In genomic region chr6:110755921-110756320, GRCm38 (mm10) we compare ENCODE assay signal across 21 mouse cellular contexts.
DNase-seq lines count a peak whose midpoint lies in the region; ATAC-seq lines count a peak whose summit lies in the region.
"Had no signal": no experiment of that assay in that cellular context is flagged by ENCODE, and none has a peak within 500 bp of the region (broad histone marks: within the 10 kb centered on the region; RNA-seq: fewer than 3 reads in every experiment).

No protein-coding gene starts in this region.

- H3K4me3 ChIP-seq in forebrain, embryonic 14.5 days (ENCODE audit: low read depth, low read length), result no peak overlapping the region
- no peak overlapping the region for H3K4me3 ChIP-seq in forebrain, embryonic 16.5 days (replicated peaks; ENCODE audit: low read length)
- no peak overlapping the region for H3K4me3 ChIP-seq in midbrain, embryonic 15.5 days
- no peak overlapping the region for H3K4me3 ChIP-seq in midbrain, embryonic 10.5 days
- H3K4me3 ChIP-seq in neural tube, embryonic 13.5 days, result no peak overlapping the region
- H3K4me3 ChIP-seq: embryonic facial prominence, embryonic 15.5 days; erythroblast, embryonic 14.5 days; forebrain, embryonic 10.5 days; heart, adult 2 months; heart, embryonic 15.5 days had no signal

- H3K4me1 ChIP-seq in forebrain, embryonic 14.5 days (ENCODE audit: control insufficient read depth, insufficient read depth, low read length), result no peaks in the 10 kb centered on the region
- no peaks in the 10 kb centered on the region for H3K4me1 ChIP-seq in forebrain, embryonic 16.5 days (replicated peaks; ENCODE audit: control insufficient read depth, insufficient read depth, low read length)
- no peaks in the 10 kb centered on the region for H3K4me1 ChIP-seq in midbrain, embryonic 15.5 days
- H3K4me1 ChIP-seq in midbrain, embryonic 10.5 days, result no peaks in the 10 kb centered on the region
- H3K4me1 ChIP-seq in neural tube, embryonic 13.5 days (replicated peaks), result no peaks in the 10 kb centered on the region
- H3K4me1 ChIP-seq: embryonic facial prominence, embryonic 15.5 days; forebrain, embryonic 10.5 days; heart, embryonic 15.5 days had no signal

- H3K27me3 ChIP-seq in forebrain, embryonic 14.5 days (replicated peaks; ENCODE audit: control insufficient read depth, insufficient read depth, low read length), result no peaks in the 10 kb centered on the region
- no peaks in the 10 kb centered on the region for H3K27me3 ChIP-seq in forebrain, embryonic 16.5 days (replicated peaks; ENCODE audit: control insufficient read depth, insufficient read depth, low read length)
- no peaks in the 10 kb centered on the region for H3K27me3 ChIP-seq in midbrain, embryonic 15.5 days (replicated peaks)
- H3K27me3 ChIP-seq in midbrain, embryonic 10.5 days (ENCODE audit: low read depth, poor library complexity, severe bottlenecking), result no peaks in the 10 kb centered on the region
- no peaks in the 10 kb centered on the region for H3K27me3 ChIP-seq in neural tube, embryonic 13.5 days
- H3K27me3 ChIP-seq: CH12.LX; embryonic facial prominence, embryonic 15.5 days; heart, embryonic 15.5 days; Patski had no signal

- no peak overlapping the region for H3K4me2 ChIP-seq in forebrain, embryonic 14.5 days (ENCODE audit: low read length)
- H3K4me2 ChIP-seq in forebrain, embryonic 16.5 days (ENCODE audit: low read length), result no peak overlapping the region
- H3K4me2 ChIP-seq in midbrain, embryonic 15.5 days, result no peak overlapping the region
- H3K4me2 ChIP-seq in neural tube, embryonic 13.5 days, result no peak overlapping the region
- H3K4me2 ChIP-seq: embryonic facial prominence, embryonic 15.5 days; heart, embryonic 11.5 days; heart, embryonic 15.5 days; hindbrain, embryonic 14.5 days had no signal

- no peak overlapping the region for H3K27ac ChIP-seq in forebrain, embryonic 14.5 days (ENCODE audit: low read depth, low read length)
- H3K27ac ChIP-seq in forebrain, embryonic 16.5 days (ENCODE audit: low read length), result no peak overlapping the region
- H3K27ac ChIP-seq in midbrain, embryonic 15.5 days, result no peak overlapping the region
- no peak overlapping the region for H3K27ac ChIP-seq in midbrain, embryonic 10.5 days (replicated peaks)
- H3K27ac ChIP-seq in neural tube, embryonic 13.5 days (replicated peaks), result 0 out of 2 replicates have a peak overlapping the region, but pooled peaks have one; percentile 6
- H3K27ac ChIP-seq: embryonic facial prominence, embryonic 15.5 days; forebrain, embryonic 10.5 days; heart, adult 2 months; heart, embryonic 15.5 days; hindbrain, embryonic 14.5 days had no signal

- ATAC-seq in forebrain, embryonic 14.5 days, result peak; percentile 42; the same call in 1 of the 2 replicates
- ATAC-seq in forebrain, embryonic 16.5 days, result no peak
- ATAC-seq in midbrain, embryonic 15.5 days (replicated peaks), result peak; percentile 37
- peak; percentile 50; the same call in 1 of the 2 replicates for ATAC-seq in neural tube, embryonic 13.5 days (ENCODE audit: low read depth)
- ATAC-seq: activated CD4-positive, CD25-positive, alpha-beta regulatory T cell, adult 4 months; Patski had no signal

- no peak overlapping the region for H3K9ac ChIP-seq in forebrain, embryonic 14.5 days (ENCODE audit: low read length)
- no peak overlapping the region for H3K9ac ChIP-seq in forebrain, embryonic 16.5 days (replicated peaks; ENCODE audit: low read depth, low read length)
- no peak overlapping the region for H3K9ac ChIP-seq in midbrain, embryonic 15.5 days
- H3K9ac ChIP-seq in neural tube, embryonic 13.5 days, result no peak overlapping the region
- H3K9ac ChIP-seq: embryonic facial prominence, embryonic 15.5 days; heart, embryonic 15.5 days; hindbrain, embryonic 14.5 days had no signal

- WGBS in forebrain, embryonic 14.5 days, result 73% methylated on average over 5 of the region's 5 CpGs
- WGBS in forebrain, embryonic 16.5 days, result 73% methylated on average over 5 of the region's 5 CpGs
- WGBS in midbrain, embryonic 15.5 days, result 70% methylated on average over 5 of the region's 5 CpGs
- 91% methylated on average over 5 of the region's 5 CpGs for WGBS in midbrain, embryonic 10.5 days
- 58% methylated on average over 5 of the region's 5 CpGs for WGBS in neural tube, embryonic 13.5 days

- H3K9me3 ChIP-seq in forebrain, embryonic 14.5 days (replicated peaks; ENCODE audit: control insufficient read depth, low read length), result no peaks in the 10 kb centered on the region
- no peaks in the 10 kb centered on the region for H3K9me3 ChIP-seq in forebrain, embryonic 16.5 days (ENCODE audit: control insufficient read depth, low read length)
- no peaks in the 10 kb centered on the region for H3K9me3 ChIP-seq in midbrain, embryonic 15.5 days
- H3K9me3 ChIP-seq in midbrain, embryonic 10.5 days (replicated peaks), result no peaks in the 10 kb centered on the region
- no peaks in the 10 kb centered on the region for H3K9me3 ChIP-seq in neural tube, embryonic 13.5 days
- H3K9me3 ChIP-seq: embryonic facial prominence, embryonic 15.5 days; forebrain, embryonic 10.5 days; heart, embryonic 15.5 days had no signal

- H3K36me3 ChIP-seq in forebrain, embryonic 14.5 days (ENCODE audit: control insufficient read depth, insufficient read depth, low read length), result no peaks in the 10 kb centered on the region
- no peaks in the 10 kb centered on the region for H3K36me3 ChIP-seq in forebrain, embryonic 16.5 days (ENCODE audit: control insufficient read depth, insufficient read depth)
- no peaks in the 10 kb centered on the region for H3K36me3 ChIP-seq in midbrain, embryonic 15.5 days (replicated peaks)
- no peaks in the 10 kb centered on the region for H3K36me3 ChIP-seq in midbrain, embryonic 10.5 days
- no peaks in the 10 kb centered on the region for H3K36me3 ChIP-seq in neural tube, embryonic 13.5 days
- H3K36me3 ChIP-seq: embryonic facial prominence, embryonic 15.5 days; forebrain, embryonic 10.5 days; heart, embryonic 15.5 days had no signal

- peak; percentile 19 for DNase-seq in forebrain, embryonic 14.5 days (ENCODE audit: low spot score)
- no peak for DNase-seq in midbrain, embryonic 10.5 days (ENCODE audit: low spot score)
- no peak for DNase-seq in frontal cortex, postnatal 14 days (ENCODE audit: low spot score in 2 of 2)
- DNase-seq: adrenal gland, postnatal 14 days; cerebellum, adult 2 months; cerebellum, postnatal 10 days; gastrocnemius, postnatal 14 days; heart, adult 2 months; heart, postnatal 14 days had no signal
